Mouse (Mus musculus): ENCODE data around the gene Dhrs4.

The Dhrs4 gene

GRCm38 (mm10) chr14:55478651-55479599 lies at the start of gene Dhrs4:
Gene Dhrs4, plus strand, starts transcription at chr14:55478758.
- peak; percentile 88 for DNase-seq (ENCODE audit: low spot score)

GRCm38 (mm10) chr14:55430255-55430654 lies 48.3 kb upstream of the Dhrs4 start:
- DNase-seq (ENCODE audit: low spot score) = no peak

GRCm38 (mm10) chr14:55433052-55433451 lies 45.5 kb upstream of the Dhrs4 start:
- DNase-seq (ENCODE audit: low spot score) = no peak

GRCm38 (mm10) chr14:55434825-55435224 lies 43.7 kb upstream of the Dhrs4 start:
- DNase-seq (ENCODE audit: low spot score) = no peak

GRCm38 (mm10) chr14:55437118-55437517 lies 41.4 kb upstream of the Dhrs4 start:
- no peak for DNase-seq (ENCODE audit: low spot score)

- DNase-seq (ENCODE audit: low spot score) = peak; percentile 72
Measured at GRCm38 (mm10) chr14:55438193-55438784, 40.3 kb upstream of the Dhrs4 start.

GRCm38 (mm10) chr14:55457693-55458092 lies 20.9 kb upstream of the Dhrs4 start:
- no peak for DNase-seq (ENCODE audit: low spot score)

- DNase-seq (ENCODE audit: low spot score) = peak; percentile 59
Measured at GRCm38 (mm10) chr14:55458273-55458672, 20.3 kb upstream of the Dhrs4 start.

- no peak for DNase-seq (ENCODE audit: low spot score)
Measured at GRCm38 (mm10) chr14:55458761-55459160, 19.8 kb upstream of the Dhrs4 start.

GRCm38 (mm10) chr14:55459796-55460195 lies 18.8 kb upstream of the Dhrs4 start:
- no peak for DNase-seq (ENCODE audit: low spot score)

- DNase-seq (ENCODE audit: low spot score) = no peak
Measured at GRCm38 (mm10) chr14:55460297-55460696, 18.3 kb upstream of the Dhrs4 start.

- no peak for DNase-seq (ENCODE audit: low spot score)
Measured at GRCm38 (mm10) chr14:55461757-55462156, 16.8 kb upstream of the Dhrs4 start.

GRCm38 (mm10) chr14:55466481-55466880 lies 12.1 kb upstream of the Dhrs4 start:
- DNase-seq (ENCODE audit: low spot score) = no peak

- DNase-seq (ENCODE audit: low spot score) = no peak
Measured at GRCm38 (mm10) chr14:55467108-55467507, 11.4 kb upstream of the Dhrs4 start.

- DNase-seq (ENCODE audit: low spot score) = no peak
Measured at GRCm38 (mm10) chr14:55468301-55468741, 10.2 kb upstream of the Dhrs4 start.

- DNase-seq (ENCODE audit: low spot score) = no peak
Measured at GRCm38 (mm10) chr14:55469041-55469440, 9.5 kb upstream of the Dhrs4 start.

GRCm38 (mm10) chr14:55469821-55470220 lies 8.7 kb upstream of the Dhrs4 start:
- no peak for DNase-seq (ENCODE audit: low spot score)

GRCm38 (mm10) chr14:55470806-55471205 lies 7.8 kb upstream of the Dhrs4 start:
- DNase-seq (ENCODE audit: low spot score) = no peak

GRCm38 (mm10) chr14:55475654-55476053 lies 2.9 kb upstream of the Dhrs4 start:
- DNase-seq (ENCODE audit: low spot score) = no peak

GRCm38 (mm10) chr14:55477421-55477820 lies 1.1 kb upstream of the Dhrs4 start:
- no peak for DNase-seq (ENCODE audit: low spot score)

GRCm38 (mm10) chr14:55477829-55478228 lies 729 bp upstream of the Dhrs4 start:
- no peak for DNase-seq (ENCODE audit: low spot score)

- no peak for DNase-seq (ENCODE audit: low spot score)
Measured at GRCm38 (mm10) chr14:55479629-55480028, 1.1 kb downstream of the Dhrs4 start.

GRCm38 (mm10) chr14:55484430-55485085 lies 6.0 kb downstream of the Dhrs4 start:
- DNase-seq (ENCODE audit: low spot score) = no peak

Data from MN1 (cell line).